Mouse (Mus musculus): ENCODE measurements at regions not wholly inside any gene's neighbourhood (a gene's known extent, or its start where the extent isn't known, plus 50 kb on each side); places are given as distances from the start of the nearest gene placed in this dataset.

DNA sequence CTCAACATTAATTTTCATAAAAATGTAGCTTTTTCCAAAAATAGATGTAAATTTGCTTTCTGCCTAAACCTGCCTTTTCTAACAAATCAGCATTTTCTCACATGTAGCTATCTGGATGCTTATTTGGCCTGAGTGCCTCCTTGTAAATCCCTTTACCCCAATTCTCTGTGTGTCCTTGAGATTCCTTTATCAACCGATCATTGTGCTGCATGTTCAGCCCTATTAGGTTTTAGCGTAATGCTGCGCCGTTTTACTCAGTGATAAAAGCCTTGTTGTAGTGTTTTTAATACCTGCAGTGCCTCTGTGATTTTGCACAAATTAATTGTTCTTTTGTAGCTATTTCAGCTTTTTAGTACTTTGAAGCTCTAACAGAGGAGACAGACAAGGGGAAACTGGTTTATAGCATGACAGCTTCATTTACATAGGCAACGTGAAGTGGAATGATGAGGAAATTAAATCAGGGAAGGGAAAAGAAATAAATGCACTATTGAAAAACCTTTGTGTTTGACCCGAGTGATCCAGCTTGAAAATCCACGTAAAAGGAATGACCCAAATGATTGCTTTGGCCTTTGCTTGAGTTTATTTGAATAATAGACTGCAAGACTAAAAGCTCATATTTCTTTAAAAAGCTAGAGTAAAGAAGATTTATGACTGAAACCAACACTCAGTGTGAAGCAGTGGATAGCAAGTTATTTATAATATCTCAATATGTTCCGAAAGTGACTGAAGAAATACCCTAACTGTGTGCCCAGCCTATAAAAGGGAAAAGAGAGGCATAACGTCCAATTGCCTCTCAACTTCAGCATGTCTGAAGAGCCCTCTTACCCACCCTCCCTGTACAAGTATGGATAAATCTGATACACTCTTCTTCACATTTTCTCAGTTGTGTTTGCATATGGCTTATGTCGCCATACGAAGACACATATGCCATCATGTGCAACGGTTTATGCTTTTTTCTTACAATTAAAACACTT, 438.6 kb downstream of the Speer2 start:
- TF ChIP-seq POLR2A (IDR thresholded peaks at IDR 0.05; ENCODE audit: control insufficient read depth in 1 of 2, insufficient read depth in 1 of 2, low read depth in 1 of 2, low read length in 2 of 2, poor library complexity in 1 of 2): no peak
- no peak for TF ChIP-seq EP300 (IDR thresholded peaks at IDR 0.05; ENCODE audit: low read depth in 1 of 2, low read length in 2 of 2)
- no peak for TF ChIP-seq TAL1 (IDR thresholded peaks at IDR 0.05; ENCODE audit: low read length)
- TF ChIP-seq CTCF (IDR thresholded peaks at IDR 0.05 in 2 of 3, conservative IDR thresholded peaks at IDR 0.05 in 1 of 3; ENCODE audit: control insufficient read depth in 1 of 3, insufficient read depth in 1 of 3, low read depth in 2 of 3, low read length in 3 of 3, poor library complexity in 1 of 3, severe bottlenecking in 1 of 3): no peak
- TF ChIP-seq RAD21 (IDR thresholded peaks at IDR 0.05; ENCODE audit: low read depth, low read length): no peak
- no peak for TF ChIP-seq GATA1 (IDR thresholded peaks at IDR 0.05; ENCODE audit: low read depth, low read length)
- TF ChIP-seq SMC3 (IDR thresholded peaks at IDR 0.05; ENCODE audit: low read depth, low read length): no peak
- no peak for TF ChIP-seq GABPA (IDR thresholded peaks at IDR 0.05; ENCODE audit: low read depth, low read length)
- no peak for TF ChIP-seq ETS1 (IDR thresholded peaks at IDR 0.05; ENCODE audit: low read depth, low read length)
- TF ChIP-seq NELFE (IDR thresholded peaks at IDR 0.05; ENCODE audit: low read depth, low read length): no peak
- no peak for TF ChIP-seq TBP (IDR thresholded peaks at IDR 0.05; ENCODE audit: low read depth, low read length)
- no peak for TF ChIP-seq UBTF (IDR thresholded peaks at IDR 0.05; ENCODE audit: borderline replicate concordance, insufficient read depth, low read depth, low read length)
- TF ChIP-seq TCF12 (IDR thresholded peaks at IDR 0.05; ENCODE audit: low read depth, low read length): no peak
